Mouse (Mus musculus): ENCODE results near the gene Cdkn2c. TPM values are rescaled to one million over a fixed set of nuclear protein-coding genes. Genes with fewer than 3 reads are reported as not detected.

The Cdkn2c gene
- total RNA-seq, 2 experiments from 2014 or later: 55.6 TPM

DNA sequence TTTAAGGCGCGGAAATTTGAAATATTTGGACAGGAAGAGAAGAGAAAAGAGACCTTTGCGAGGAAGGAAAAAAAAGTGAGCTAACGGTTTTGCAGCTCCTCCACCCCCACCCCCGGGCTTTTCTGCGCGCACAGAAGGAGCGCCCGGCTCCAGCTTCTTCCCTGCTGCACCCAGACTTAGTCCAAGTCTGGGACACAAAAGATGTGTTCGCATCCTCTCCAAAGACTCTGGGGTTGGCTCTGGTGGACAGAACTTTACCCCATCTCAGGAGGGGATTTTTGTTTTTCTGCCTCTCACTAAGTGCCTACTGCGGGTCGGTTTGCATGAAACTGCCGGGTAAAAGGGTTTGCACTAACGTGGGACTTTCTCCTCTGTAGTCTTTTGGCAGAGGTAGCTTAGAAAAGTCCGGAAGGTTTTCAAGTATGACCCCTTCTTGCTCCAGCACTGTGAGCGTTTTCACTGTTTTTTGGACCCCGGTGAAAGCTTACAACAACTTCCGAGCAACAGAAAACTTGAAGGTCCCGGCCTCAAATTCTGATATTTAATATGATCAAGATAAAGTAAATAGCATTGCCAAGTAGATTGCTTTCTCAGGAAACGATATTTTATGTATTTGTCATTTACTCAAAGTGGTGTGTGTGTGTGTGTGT lies 9.0 kb downstream of the Cdkn2c start:
- peak in 1 of 2 experiments; percentile 46 for DNase-seq (ENCODE audit: low spot score in 2 of 2)

- DNase-seq (ENCODE audit: low spot score in 2 of 2): peak; percentile 64 to 72
Measured at GRCm38 (mm10) chr4:109657021-109657850, 9.8 kb downstream of the Cdkn2c start.

DNA sequence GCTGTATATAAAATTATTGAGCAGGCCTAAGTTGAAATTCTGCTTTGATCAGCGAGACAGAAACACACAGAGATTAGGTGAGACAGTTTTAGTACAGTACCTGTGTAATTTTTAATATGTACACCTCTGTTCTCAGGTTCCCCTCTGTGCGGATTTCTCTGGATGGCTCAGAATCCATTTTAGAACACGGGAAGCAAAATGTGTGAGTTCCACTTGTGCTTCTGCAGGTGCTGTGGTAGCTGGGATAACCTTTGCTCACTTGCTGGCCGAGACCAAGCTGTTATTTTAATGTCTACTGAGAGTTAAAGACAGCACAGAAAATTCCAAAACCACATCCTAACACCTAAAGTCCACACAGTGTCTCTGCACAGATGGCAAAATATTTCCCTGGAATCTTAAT lies 10.7 kb downstream of the Cdkn2c start:
- no peak for DNase-seq (ENCODE audit: low spot score in 2 of 2)

DNA sequence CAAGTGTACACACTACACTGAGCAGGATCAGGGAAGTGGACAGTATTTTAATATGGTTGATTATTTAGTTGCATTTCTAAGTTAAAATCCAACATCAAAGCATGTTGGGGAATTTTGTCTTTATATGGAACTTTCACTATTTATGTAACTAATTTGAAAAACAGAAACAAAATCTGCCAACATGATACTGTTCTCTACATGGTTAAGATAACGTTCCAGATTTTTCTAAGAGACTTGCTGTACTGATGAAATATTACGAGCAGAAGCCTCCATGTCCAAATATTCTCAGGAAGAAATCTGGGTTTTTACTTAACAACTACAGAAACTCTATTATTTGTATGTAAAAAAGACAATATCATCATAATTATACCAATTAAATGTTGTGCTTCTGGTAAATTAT lies 11.3 kb downstream of the Cdkn2c start:
- no peak for DNase-seq (ENCODE audit: low spot score in 2 of 2)

DNA sequence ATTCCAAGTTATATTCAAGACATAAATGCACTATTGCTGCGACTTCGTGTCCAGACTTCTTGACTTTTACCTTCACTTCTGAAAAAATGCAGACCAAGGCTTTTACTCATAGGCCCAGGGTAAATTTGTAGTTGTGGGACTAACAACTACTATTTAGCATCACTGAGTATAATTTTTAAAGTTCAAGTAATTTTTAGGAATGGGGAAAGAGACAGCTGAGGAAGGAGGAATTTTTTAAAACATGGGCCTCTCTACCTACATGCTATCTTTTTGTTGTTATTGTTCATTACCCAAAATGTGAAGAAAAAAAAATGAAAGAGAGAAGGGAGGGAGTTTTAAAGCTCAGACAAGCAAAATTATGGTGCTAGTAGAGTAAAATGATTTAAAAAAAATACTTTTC lies 12.3 kb downstream of the Cdkn2c start:
- no peak for DNase-seq (ENCODE audit: low spot score in 2 of 2)

DNA sequence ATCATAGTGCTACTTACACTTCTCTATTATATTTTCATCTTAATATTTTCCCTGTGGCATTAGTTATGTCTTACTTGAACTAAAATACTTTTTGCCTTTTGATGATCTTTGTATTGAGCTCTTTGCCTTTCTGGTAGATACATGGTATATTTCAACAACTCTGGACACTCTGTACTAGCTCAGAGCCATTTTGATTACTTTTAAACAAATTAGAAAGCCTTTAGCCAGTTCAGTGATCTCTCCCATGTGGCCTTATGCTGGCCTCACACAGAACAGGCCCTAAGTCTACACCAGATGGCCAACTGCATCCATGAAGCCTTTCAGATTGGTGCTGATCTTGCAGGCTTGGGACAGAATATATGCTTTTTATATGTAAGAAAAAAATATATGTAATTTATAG lies 13.7 kb downstream of the Cdkn2c start:
- no peak for DNase-seq (ENCODE audit: low spot score in 2 of 2)

GRCm38 (mm10) chr4:109649331-109649730 lies 17.7 kb downstream of the Cdkn2c start:
- DNase-seq (ENCODE audit: low spot score in 2 of 2): no peak

DNA sequence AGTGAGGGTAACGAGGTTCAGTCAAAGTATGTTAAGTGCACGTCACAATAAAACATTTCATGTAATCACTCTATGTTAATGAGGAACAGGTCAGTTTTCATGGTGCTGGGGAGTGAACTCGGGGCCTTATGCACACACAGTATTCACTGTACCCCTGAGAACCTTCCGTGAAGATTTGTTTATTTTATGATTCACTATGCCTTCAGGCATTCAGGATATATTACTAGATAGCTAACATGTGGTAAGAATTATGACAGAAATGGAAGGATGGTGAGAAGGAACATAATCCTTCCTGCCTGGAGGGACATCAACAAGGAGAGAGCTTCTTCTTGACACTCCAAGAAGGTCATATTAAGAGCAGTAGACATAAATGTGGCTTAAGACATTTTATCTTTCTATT lies 19.7 kb downstream of the Cdkn2c start:
- no peak for DNase-seq (ENCODE audit: low spot score in 2 of 2)

DNA sequence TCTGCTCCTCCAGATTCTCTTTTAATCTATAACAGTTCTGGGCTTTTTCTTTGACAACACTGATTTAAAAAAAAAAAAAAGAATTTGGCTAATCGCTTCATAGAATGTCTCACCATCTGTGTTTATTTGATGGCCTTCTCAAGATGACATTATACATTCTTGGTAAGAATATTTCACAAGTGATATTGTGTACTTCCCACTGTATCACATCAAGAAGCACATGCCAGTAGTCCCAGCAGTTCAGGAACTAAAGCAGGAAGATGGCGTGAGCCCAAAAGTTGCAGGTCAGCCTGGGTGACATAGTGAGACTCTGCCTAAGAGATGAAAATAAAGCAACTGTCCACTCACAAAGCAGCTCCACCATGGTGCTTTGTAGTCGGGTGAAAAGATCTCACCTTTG lies 25.5 kb downstream of the Cdkn2c start:
- DNase-seq (ENCODE audit: low spot score in 2 of 2): no peak

DNA sequence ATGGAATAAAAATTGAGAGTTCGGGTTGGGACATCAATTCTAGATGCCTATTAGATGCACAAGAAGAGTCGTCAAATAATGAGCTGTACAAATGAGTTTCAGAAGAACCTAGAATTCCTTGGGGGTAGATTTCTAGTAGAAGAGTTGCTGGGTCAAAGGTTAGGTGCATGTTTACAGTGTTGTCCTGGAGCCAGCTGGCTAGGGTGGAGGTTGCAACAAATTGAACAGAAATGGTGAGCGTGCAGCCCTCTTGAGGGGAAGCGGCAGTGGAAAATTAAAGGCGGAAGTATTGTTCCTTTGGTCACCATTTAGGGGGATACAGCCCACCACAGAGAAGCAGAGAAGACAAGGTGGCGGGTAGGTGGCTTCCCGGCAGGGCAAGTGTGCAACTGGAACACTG lies 26.8 kb downstream of the Cdkn2c start:
- DNase-seq (ENCODE audit: low spot score in 2 of 2): no peak

- DNase-seq (ENCODE audit: low spot score in 2 of 2): no peak
Measured at GRCm38 (mm10) chr4:109639356-109639755, 27.6 kb downstream of the Cdkn2c start.

DNA sequence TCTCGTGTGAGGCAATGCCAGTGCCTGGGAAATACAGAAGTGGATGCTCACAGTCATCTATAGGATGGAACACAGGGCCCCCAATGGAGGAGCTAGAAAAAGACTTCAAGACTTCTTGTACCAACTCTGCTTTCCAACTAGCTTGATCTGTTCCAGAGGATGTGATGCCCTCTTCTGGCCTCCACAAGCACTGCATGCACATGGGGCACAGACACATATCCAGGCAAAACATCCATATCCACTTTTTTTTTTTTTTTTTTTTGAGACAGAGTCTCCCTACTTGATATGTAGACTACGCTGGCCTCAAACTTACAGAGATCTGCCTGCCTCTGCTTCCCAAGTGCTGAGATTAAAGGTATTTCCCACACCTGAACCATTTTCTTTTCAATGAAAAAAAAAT lies 32.0 kb downstream of the Cdkn2c start:
- no peak for DNase-seq (ENCODE audit: low spot score in 2 of 2)

DNA sequence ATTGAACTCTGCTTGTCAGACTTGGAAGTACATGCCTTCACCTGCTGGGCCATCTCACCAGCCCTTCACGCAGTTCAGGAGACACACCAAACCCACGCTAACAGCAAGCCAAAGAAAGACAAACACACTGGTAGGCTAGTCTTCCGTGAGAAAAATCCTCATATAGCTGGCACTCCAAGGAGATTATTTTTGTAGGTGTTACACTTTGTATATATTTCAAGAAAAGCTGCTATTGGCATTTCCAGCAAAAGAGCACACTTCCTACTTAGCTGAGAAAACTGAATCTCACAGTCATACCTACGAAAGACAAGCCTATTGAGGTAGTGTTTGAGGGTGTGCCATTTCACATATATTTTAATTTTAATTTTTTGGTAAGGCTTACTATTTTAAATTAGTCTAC lies 36.0 kb downstream of the Cdkn2c start:
- no peak for DNase-seq (ENCODE audit: low spot score in 2 of 2)

DNA sequence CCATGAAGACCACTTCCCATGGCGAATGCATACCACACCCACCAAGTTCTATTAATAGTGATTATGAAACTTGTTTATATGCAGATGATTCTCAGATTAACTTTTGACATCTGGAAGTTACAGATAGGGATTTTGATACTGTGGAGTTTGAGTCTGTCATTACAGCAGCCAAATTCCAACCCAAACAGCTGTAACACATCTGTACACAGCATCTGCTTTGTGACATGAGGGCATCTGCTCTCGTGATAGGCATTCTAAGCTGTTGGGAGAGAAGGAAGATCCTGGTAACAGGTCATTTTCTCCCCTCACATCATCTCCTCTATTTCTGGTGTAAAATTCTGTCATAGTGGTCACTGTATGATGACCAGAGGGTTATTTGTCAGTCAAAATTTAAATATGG lies 36.8 kb downstream of the Cdkn2c start:
- DNase-seq (ENCODE audit: low spot score in 2 of 2): no peak

GRCm38 (mm10) chr4:109612596-109612995 lies 54.4 kb downstream of the Cdkn2c start:
- no peak for DNase-seq (ENCODE audit: low spot score in 2 of 2)

Other genes starting within 250 kb of the Cdkn2c start
- gene Rnf11, start 182.5 kb downstream of the Cdkn2c start, total RNA-seq (2021): 100 to 1,000 TPM; 187 to 242 TPM
- gene 4930522H14Rik, start 135.9 kb downstream of the Cdkn2c start, total RNA-seq (2021): not detected
- gene Faf1, start 9.4 kb upstream of the Cdkn2c start, total RNA-seq (2021): 10 to 100 TPM; 27.1 to 27.4 TPM

Data from adrenal gland, adult 18-20 months (tissue).